Mouse (Mus musculus): ENCODE data around the gene Smarcc1.

DNA sequence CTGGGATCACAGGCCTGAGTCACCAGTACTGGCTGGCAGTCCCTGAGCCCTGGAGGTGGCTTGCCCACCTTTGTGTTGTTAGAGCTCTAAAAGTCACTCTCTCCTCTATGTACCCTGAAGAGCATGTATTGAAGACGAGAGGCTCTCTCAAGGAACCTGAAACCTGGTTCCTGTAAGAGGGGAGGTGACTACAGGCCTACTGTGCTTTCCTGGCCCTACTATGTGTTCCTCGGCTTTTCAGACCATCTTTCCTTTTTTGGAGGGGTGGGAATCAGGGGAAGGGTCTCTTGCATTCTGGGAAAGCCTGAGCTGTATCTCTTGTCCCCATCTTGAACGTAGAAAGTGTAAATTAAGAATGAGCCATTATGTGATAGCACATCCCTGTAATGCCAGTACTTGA is 141.6 kb downstream of the Smarcc1 start:
- no peak for TF ChIP-seq MXI1 (IDR thresholded peaks at IDR 0.05; ENCODE audit: low read depth, low read length)
- TF ChIP-seq CHD1 (IDR thresholded peaks at IDR 0.05; ENCODE audit: low read depth, low read length), result no peak
- no peak for TF ChIP-seq POLR2A (IDR thresholded peaks at IDR 0.05; ENCODE audit: low read depth, low read length)
- TF ChIP-seq PAX5 (IDR thresholded peaks at IDR 0.05; ENCODE audit: low read length), result no peak
- TF ChIP-seq SIN3A (IDR thresholded peaks at IDR 0.05; ENCODE audit: low read length), result no peak
- TF ChIP-seq POLR2AphosphoS2 (IDR thresholded peaks at IDR 0.05; ENCODE audit: low read depth, low read length), result no peak
